Mouse (Mus musculus): ENCODE data around the gene Tomm70a. TPM values are rescaled to one million over a fixed set of nuclear protein-coding genes. Genes with fewer than 3 reads are reported as not detected.

The Tomm70a gene
- total RNA-seq (2021) = 100 to 1,000 TPM in 1 of 2 experiments, 10 to 100 TPM in 1; 98.8 to 104 TPM

GRCm38 (mm10) chr16:57120913-57121815 lies at the start of gene Tomm70a:
Gene Tomm70a, plus strand, starts transcription at chr16:57121703.
- DNase-seq (ENCODE audit: extremely low spot score in 1 of 2, low spot score in 1 of 2) = peak; percentile 78 to 93

DNA sequence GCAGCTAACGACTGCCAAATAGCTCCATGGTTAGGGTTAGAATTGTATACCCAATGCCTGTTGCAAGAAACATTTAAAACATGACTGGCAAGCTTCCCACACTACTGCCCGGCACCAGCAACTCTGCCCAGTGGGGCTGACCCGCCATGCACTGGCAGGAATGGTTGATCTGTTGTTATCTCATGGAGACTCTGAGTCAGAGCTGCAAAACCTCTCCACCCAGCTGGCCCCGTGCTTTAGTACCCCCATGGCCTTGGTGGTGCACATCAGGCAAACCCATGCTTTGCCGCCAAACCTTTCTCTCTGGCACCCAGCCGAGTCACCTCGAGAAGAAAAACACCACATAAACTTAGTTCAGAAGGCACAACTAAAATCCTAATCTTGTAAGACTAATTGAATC lies 45.5 kb upstream of the Tomm70a start:
- no peak for DNase-seq (ENCODE audit: extremely low spot score in 1 of 2, low spot score in 1 of 2)

DNA sequence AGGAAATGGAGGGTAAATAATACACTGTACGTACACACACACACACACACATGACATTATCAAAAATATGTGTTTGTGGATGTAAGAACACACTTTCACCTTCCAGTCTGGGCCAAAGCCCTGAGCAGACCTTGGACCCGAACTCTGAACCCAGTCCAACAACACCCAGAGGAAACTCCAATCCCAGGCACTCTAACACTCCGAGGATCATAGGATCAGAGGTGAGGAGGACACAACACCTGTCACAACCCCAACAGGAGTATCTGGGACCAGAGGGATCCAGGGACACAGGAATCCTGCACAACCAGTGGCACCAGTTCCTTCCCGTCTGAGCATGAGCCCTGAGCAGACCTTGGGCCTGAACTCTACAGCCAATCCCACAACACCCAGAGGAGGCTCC lies 41.9 kb upstream of the Tomm70a start:
- no peak for DNase-seq (ENCODE audit: extremely low spot score in 1 of 2, low spot score in 1 of 2)

- peak; percentile 24 to 67 for DNase-seq (ENCODE audit: extremely low spot score in 1 of 2, low spot score in 1 of 2)
These were observed 29.0 kb upstream of the Tomm70a start for GRCm38 (mm10) chr16:57092460-57092859.

DNA sequence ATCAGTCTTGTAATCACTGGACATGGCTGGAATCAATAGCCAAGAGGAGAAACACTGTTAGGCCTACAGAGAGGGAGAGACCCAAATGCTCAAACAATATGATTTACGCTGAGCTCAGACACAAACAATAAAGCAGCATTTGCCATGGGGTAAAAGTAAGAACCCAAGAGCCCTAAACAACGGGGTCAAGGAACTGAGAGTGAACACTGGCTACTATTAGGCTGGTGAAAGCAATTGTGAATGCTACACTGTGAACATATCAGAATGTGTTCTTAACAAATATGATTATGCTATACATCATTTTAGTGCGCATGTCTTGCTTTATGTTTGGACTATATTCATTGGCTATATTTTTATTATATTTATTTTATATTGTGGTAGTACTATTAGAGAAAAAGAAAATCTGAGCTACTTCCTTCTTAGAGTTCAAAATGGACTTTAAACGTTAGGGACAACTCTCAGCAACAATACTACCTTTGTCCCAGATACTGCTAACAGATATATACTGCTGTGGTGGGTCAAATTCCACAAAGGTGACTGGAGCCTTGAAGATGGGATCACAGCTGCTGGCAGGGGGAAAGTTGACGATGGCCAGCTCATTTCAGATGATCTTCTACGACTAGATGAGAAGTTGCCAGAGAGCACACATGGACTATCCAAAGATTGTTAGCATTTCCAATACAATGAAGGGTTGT lies 28.4 kb upstream of the Tomm70a start:
- no peak for DNase-seq (ENCODE audit: extremely low spot score in 1 of 2, low spot score in 1 of 2)

DNA sequence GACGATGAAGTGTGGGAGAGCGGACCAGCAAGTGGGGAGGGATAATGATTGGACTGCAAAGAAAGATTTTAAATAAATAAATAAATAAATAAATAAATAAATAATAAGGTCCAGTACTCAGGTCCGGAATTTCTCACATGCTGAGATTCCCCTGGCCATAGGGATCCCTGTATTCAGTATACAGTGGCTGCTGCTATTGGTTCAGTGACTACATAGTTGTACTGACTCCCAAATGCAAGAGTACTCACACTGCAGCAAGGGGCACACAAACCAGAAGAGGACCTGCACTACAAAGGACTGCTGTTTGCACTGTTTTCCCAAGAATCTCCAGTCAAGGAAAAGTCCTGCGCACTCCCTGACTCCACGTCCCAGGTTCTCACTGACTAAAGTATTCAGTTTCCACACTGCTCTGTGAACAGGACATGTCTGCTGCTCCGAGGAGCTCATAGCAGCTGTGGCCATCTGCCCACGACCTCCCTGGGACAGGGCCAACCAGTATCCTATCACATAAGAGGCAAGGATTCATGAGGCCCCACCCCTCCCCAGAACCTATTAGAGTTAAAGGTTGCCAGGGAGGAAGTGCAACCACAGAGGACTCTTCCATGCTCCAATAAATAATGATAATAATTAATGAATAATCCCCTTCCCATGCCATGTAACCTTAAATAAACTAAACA lies 22.9 kb upstream of the Tomm70a start:
- DNase-seq (ENCODE audit: extremely low spot score in 1 of 2, low spot score in 1 of 2) = no peak

DNA sequence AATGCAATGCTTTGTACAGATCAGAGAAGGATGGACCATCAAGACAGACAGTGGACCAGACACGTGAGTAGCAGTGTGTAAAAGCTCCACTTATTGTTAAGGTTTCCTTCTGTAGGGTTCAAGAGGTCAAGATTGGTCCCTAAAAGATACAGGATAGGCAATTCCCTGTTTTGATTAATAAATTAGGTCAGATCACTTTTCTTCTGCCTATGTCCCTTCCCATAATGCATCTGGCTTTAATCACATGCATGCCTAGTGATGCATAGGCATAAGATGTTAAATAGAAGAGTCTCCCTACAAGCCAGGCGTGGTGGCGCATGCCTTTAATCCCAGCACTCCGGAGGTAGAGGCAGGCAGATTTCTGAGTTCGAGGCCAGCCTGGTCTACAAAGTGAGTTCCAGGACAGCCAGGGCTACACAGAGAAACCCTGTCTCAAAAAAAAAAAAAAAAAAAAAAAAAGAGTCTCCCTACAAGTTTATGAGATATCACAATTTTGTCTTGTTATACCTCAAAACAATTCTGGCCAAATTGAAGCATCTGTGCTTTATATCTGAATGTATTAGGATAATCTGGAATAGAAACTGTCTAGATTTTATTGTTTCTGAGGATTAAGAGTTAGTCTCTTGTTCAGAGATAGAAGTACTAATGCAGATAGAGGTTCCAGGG lies 21.8 kb upstream of the Tomm70a start:
- no peak for DNase-seq (ENCODE audit: extremely low spot score in 1 of 2, low spot score in 1 of 2)

DNA sequence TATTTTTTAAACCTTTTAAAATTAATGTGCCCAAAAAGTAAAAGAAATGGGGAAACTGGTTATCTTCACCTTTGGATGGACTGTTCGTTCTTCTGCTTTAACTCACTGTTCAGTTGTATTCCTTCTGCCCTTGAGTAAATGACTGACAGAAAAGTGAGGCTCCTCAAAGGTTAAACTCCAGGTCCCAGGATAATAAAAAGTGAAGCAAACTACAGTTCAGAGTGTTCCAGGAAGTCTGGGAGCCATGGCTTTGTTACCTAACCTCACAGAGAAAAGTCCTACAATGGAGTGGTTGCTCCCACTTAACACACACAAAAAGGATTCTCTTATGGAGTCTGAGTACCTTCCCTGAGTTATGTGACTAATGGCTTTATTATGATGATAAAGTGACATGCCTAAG lies 20.3 kb upstream of the Tomm70a start:
- DNase-seq (ENCODE audit: extremely low spot score in 1 of 2, low spot score in 1 of 2) = no peak

DNA sequence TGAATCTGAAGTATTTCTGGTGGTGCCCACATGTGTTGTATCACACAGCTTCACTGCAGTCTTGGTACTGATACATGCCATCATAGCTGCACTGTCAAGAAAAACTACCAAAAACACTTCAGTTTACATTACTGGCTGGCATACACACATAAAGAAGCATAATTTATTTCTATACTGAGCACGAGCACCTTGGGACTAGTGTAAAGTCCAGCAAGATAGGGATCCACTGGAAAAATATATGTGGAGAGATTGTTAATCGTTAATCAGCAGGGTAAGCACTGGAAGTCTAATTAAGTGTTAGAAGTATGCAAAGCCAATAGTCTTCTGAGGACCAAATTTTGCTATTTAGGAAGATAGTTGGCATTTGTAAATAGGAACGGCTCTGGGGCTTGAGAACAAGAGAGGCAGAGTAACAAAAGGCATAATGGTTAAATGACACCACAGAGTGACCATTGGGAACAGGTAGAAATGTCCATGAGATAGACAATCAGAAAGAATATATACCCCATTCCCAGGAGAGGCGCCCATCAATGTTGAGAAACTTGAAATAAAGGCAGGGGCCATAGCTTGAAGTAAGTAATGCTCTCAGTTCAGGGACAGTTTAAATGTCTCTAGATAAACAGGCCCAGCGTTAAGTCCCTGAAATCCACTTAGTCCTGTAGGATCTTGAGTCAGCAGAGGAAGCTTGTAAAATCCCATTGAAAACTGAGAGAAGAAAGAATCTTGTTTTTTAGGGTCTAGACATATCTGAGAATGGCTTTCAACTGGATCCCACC lies 15.1 kb upstream of the Tomm70a start:
- DNase-seq (ENCODE audit: extremely low spot score in 1 of 2, low spot score in 1 of 2) = no peak

GRCm38 (mm10) chr16:57116066-57116465 lies 5.4 kb upstream of the Tomm70a start:
- DNase-seq (ENCODE audit: extremely low spot score in 1 of 2, low spot score in 1 of 2) = no peak

GRCm38 (mm10) chr16:57117562-57117961 lies 3.9 kb upstream of the Tomm70a start:
- DNase-seq (ENCODE audit: extremely low spot score in 1 of 2, low spot score in 1 of 2) = no peak

GRCm38 (mm10) chr16:57121816-57122415 lies 413 bp downstream of the Tomm70a start:
- DNase-seq (ENCODE audit: extremely low spot score in 1 of 2, low spot score in 1 of 2) = peak in 1 of 2 experiments; percentile 11

DNA sequence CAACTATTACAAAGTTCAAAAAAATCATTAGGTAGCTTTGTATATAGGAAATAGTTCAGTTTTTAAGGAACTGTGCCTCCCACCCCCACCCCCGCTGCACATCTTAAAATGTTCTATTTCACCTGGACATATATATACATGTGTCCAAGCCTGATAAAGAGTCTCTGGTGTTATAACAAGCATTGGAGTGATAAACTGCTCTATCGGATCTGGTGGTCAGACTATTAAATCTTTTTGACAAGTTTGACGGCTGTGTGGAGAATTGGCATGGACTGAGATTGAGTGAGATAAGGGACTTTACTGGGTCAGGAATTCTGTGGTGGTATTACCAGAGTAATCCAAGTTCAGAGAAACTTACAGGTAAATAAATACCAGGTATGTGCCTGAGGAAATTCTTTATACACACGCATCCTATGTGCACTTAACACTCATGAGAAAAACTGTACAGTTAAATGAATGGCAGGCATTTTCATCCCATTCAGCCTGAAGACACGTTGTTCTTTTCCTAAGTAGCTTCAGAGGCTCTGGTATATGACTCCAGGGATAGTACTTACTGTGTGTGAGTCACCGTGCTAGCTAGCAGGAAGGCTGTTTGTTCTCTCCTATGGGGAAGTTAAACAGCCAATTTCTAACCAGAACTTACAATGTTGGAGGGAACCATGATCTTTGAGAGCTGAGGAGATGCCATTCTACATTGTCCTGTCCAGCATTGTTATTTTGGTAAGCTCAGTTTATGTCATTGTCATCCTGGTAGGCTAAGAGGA lies 1.4 kb downstream of the Tomm70a start:
- DNase-seq (ENCODE audit: extremely low spot score in 1 of 2, low spot score in 1 of 2) = no peak

DNA sequence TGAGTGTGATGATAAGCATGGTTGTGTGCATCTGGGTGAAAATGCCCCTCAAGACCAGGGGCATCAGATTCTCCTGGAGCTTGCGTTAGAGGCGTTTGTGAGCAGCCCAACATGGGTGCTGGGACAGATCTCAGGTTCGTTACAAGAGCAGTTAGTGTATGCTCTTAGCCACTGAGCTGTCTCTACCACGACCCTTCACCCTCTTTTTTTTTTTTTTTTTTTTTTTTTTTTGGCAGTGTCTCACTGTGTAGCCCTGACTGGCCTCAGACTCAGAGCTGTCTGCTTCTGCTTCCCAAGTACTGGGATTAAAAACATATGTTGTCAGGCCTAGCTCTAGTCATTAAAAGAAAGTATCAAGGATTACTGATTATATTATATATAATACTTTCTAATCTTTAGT lies 4.8 kb downstream of the Tomm70a start:
- no peak for DNase-seq (ENCODE audit: extremely low spot score in 1 of 2, low spot score in 1 of 2)

GRCm38 (mm10) chr16:57127825-57128224 lies 6.3 kb downstream of the Tomm70a start:
- no peak for DNase-seq (ENCODE audit: extremely low spot score in 1 of 2, low spot score in 1 of 2)

DNA sequence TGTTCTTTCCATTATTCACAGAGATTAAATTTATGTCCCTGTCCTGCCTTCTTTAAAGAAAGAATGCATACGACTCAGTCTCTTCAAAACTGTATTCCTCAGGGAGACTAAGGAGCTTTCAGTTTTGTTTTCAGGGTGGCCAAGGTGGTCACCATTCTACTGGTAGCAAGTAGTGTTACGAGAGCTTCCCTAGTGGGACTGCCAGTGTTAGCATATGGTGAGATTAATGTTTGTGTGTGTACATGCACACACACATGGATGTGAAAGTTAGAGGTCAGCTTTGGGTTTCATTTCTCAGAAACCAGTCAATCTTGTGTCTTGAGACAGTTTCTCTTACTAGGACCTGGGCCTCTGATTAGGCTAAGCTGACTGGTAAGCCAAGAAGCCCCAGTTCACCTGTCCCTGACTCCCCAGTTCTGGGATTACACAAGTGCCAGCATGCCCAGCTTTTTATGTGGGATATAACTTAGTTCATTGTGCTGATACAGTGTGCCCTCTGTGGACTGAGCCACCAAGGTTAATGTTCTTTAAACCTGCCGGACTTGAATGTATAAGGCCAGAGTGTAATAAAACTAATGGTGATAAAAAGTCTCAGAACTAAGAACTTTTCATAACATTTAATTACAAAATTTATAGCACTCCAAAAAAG lies 9.4 kb downstream of the Tomm70a start:
- no peak for DNase-seq (ENCODE audit: extremely low spot score in 1 of 2, low spot score in 1 of 2)

DNA sequence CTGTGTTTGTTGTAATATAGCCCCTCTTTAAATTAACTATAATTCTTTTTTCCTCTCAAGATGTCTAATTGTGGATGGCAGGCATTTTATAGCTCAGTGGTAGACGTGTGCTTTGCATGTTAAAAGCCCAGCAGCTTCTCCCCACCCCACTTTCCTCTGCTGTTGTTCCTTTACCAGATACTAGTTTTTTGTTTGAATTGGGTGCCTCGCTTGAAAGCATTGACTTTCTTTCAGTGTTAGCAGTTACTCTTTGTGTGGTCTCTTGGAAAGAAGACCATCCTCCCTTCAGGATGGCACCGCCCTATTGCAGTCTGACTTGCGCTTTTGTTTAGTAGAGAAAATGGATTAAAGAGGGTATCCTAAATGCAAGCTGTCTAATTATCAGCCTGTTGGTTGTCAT lies 10.0 kb downstream of the Tomm70a start:
- DNase-seq (ENCODE audit: extremely low spot score in 1 of 2, low spot score in 1 of 2) = no peak

GRCm38 (mm10) chr16:57132326-57132725 lies 10.8 kb downstream of the Tomm70a start:
- DNase-seq (ENCODE audit: extremely low spot score in 1 of 2, low spot score in 1 of 2) = no peak

Measured in layer of hippocampus, postnatal 25 days (tissue).